Mouse (Mus musculus): ENCODE data around the gene Dnah1. TPM values are rescaled to one million over a fixed set of nuclear protein-coding genes. Genes with fewer than 3 reads are reported as not detected.

Gene Dnah1
- polyA plus RNA-seq, 1 experiment, result 0.01 TPM

- Histone ChIP-seq H3K27me3 (ENCODE audit: control insufficient read depth, insufficient read depth, insufficient read length) (no peaks in the 10 kb centered on the region), H3K79me3 (ENCODE audit: low read depth) (peaks cover 20% of the 10 kb centered on the region), H3K4me3 (ENCODE audit: insufficient read depth, poor library complexity, severe bottlenecking) (no peak overlapping the region), H3ac (ENCODE audit: control insufficient read depth, insufficient read length, low read depth) (no peak overlapping the region), H3K36me3 (ENCODE audit: control insufficient read depth, insufficient read depth) (peaks cover 7% of the 10 kb centered on the region), H3K79me2 (ENCODE audit: control insufficient read depth, insufficient read depth) (peaks cover 22% of the 10 kb centered on the region)
- no peak for TF ChIP-seq MAX (IDR thresholded peaks at IDR 0.05)
- no peak for TF ChIP-seq CEBPB (IDR thresholded peaks at IDR 0.05; ENCODE audit: low read depth)
Measured at GRCm38 (mm10) chr14:31248396-31248795, 75.3 kb downstream of the Dnah1 start.

DNA sequence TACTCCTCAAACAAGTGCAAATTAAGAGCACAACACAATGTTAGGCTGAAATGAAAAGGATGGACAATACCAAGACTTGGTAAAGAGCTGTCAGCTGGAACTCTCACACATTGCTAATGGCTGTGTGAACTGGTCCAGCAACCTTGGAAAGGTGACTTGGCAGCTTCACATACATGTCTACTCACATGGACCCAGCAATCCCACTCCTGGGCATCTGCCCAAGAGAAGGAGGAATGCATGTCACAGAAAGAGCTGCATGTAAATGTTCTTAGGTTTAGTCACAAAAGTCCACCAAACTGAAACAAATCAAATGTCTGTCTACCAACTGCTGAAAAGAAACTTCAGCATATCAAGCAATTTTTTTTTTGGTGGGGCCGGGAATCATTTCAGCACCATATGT, 77.8 kb downstream of the Dnah1 start:
- no peaks in the 10 kb centered on the region for H3K36me3 ChIP-seq (ENCODE audit: control insufficient read depth, insufficient read depth)
- H3ac ChIP-seq (ENCODE audit: control insufficient read depth, insufficient read length, low read depth), result no peak overlapping the region
- no peaks in the 10 kb centered on the region for H3K79me3 ChIP-seq (ENCODE audit: low read depth)
- H3K27me3 ChIP-seq (ENCODE audit: control insufficient read depth, insufficient read depth, insufficient read length), result no peaks in the 10 kb centered on the region
- H3K4me3 ChIP-seq (ENCODE audit: insufficient read depth, poor library complexity, severe bottlenecking), result no peak overlapping the region
- TF ChIP-seq CTCF (IDR thresholded peaks at IDR 0.05; ENCODE audit: control insufficient read depth, insufficient read depth, insufficient read length), result no peak
- TF ChIP-seq CEBPB (IDR thresholded peaks at IDR 0.05; ENCODE audit: low read depth), result no peak
- TF ChIP-seq USF1 (IDR thresholded peaks at IDR 0.05; ENCODE audit: low read depth), result no peak
- no peak for TF ChIP-seq MYOD1 (IDR thresholded peaks at IDR 0.05; ENCODE audit: control insufficient read depth, insufficient read length, low read depth)
- no peak for TF ChIP-seq MAX (IDR thresholded peaks at IDR 0.05)
- TF ChIP-seq FOSL1 (IDR thresholded peaks at IDR 0.05; ENCODE audit: insufficient read depth, low read length, poor library complexity, severe bottlenecking), result no peak
- no peak for TF ChIP-seq MYOG (IDR thresholded peaks at IDR 0.05; ENCODE audit: control insufficient read depth, extremely low read depth, insufficient read length)
- no peaks in the 10 kb centered on the region for H3K79me2 ChIP-seq (ENCODE audit: control insufficient read depth, insufficient read depth)

GRCm38 (mm10) chr14:31244777-31245176, 78.9 kb downstream of the Dnah1 start:
- Histone ChIP-seq H3ac (ENCODE audit: control insufficient read depth, insufficient read length, low read depth) (no peak overlapping the region), H3K79me2 (ENCODE audit: control insufficient read depth, insufficient read depth) (no peaks in the 10 kb centered on the region), H3K27me3 (ENCODE audit: control insufficient read depth, insufficient read depth, insufficient read length) (no peaks in the 10 kb centered on the region), H3K36me3 (ENCODE audit: control insufficient read depth, insufficient read depth) (no peaks in the 10 kb centered on the region), H3K4me3 (ENCODE audit: insufficient read depth, poor library complexity, severe bottlenecking) (no peak overlapping the region), H3K79me3 (ENCODE audit: low read depth) (no peaks in the 10 kb centered on the region)
- no peak for TF ChIP-seq MYOD1 (IDR thresholded peaks at IDR 0.05; ENCODE audit: control insufficient read depth, insufficient read length, low read depth)
- TF ChIP-seq MAX (IDR thresholded peaks at IDR 0.05), result no peak
- TF ChIP-seq FOSL1 (IDR thresholded peaks at IDR 0.05; ENCODE audit: insufficient read depth, low read length, poor library complexity, severe bottlenecking), result no peak
- no peak for TF ChIP-seq CEBPB (IDR thresholded peaks at IDR 0.05; ENCODE audit: low read depth)
- TF ChIP-seq USF1 (IDR thresholded peaks at IDR 0.05; ENCODE audit: low read depth), result no peak
- TF ChIP-seq MYOG (IDR thresholded peaks at IDR 0.05; ENCODE audit: control insufficient read depth, extremely low read depth, insufficient read length), result no peak
- no peak for TF ChIP-seq CTCF (IDR thresholded peaks at IDR 0.05; ENCODE audit: control insufficient read depth, insufficient read depth, insufficient read length)

DNA sequence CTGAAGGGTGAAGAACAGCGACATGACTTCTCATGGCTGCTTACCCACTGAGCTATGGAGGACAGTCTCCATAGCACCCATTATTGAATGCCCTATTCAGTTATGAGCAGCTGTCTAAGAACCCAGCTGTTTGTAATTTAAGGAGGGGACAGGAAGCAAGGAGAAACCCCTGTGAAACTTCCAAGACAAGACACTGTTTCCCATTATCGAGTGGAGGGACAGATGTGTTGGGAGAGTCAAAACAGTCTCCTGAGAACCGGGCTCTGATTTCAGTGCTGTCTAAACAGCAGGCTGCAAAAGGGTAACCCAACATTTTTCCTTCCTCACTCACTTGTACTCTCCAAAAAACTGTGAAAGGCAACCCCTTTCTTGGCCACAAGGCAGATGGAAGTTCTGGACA, 83.2 kb downstream of the Dnah1 start:
- H3K4me3 ChIP-seq (ENCODE audit: insufficient read depth, poor library complexity, severe bottlenecking), result no peak overlapping the region
- no peaks in the 10 kb centered on the region for H3K79me3 ChIP-seq (ENCODE audit: low read depth)
- H3K27me3 ChIP-seq (ENCODE audit: control insufficient read depth, insufficient read depth, insufficient read length), result no peaks in the 10 kb centered on the region
- H3K79me2 ChIP-seq (ENCODE audit: control insufficient read depth, insufficient read depth), result no peaks in the 10 kb centered on the region
- TF ChIP-seq CTCF (IDR thresholded peaks at IDR 0.05; ENCODE audit: control insufficient read depth, insufficient read depth, insufficient read length) (no peak), CEBPB (IDR thresholded peaks at IDR 0.05; ENCODE audit: low read depth) (no peak), FOSL1 (IDR thresholded peaks at IDR 0.05; ENCODE audit: insufficient read depth, low read length, poor library complexity, severe bottlenecking) (no peak), MYOG (IDR thresholded peaks at IDR 0.05; ENCODE audit: control insufficient read depth, extremely low read depth, insufficient read length) (no peak), USF1 (IDR thresholded peaks at IDR 0.05; ENCODE audit: low read depth) (no peak), MAX (IDR thresholded peaks at IDR 0.05) (no peak), MYOD1 (IDR thresholded peaks at IDR 0.05; ENCODE audit: control insufficient read depth, insufficient read length, low read depth) (no peak)
- no peak overlapping the region for H3ac ChIP-seq (ENCODE audit: control insufficient read depth, insufficient read length, low read depth)
- no peaks in the 10 kb centered on the region for H3K36me3 ChIP-seq (ENCODE audit: control insufficient read depth, insufficient read depth)

DNA sequence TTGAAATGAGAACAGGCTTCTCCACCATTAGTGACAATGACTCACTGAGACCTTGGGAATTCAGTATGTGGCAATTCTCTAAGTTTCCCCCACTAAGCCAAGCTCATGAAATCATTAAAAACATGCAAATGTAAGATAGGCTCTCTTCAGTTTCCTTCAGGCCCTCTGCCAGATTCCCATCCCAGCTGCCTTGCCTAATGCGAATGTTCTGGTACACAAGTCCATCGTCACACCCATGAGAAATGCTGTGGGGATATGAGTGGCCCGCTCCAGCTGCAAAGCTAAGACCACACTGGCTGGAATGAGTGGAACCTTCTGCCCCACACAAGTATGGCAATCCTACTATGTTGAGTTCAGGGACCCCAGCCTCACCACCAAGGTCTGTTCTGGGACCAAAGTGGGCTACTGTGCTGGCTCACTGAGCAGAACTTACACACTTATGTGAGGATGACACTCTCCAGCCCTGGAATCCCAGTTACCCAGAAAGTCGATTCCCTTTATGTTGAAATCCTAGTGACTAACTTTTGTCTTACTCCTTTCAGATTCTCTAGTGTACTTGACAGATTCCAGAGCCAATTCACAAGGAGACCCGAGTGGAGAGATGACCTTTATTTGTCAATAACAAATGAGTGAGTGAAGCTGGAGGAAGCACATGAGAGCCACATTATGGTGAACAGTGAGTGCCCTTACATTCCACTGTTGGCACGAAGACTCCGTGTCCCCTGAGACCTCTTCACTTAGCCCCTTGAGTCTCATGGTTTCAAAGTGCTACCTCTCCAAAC, 86.4 kb downstream of the Dnah1 start:
- Histone ChIP-seq H3K79me2 (ENCODE audit: control insufficient read depth, insufficient read depth) (no peaks in the 10 kb centered on the region), H3ac (ENCODE audit: control insufficient read depth, insufficient read length, low read depth) (no peak overlapping the region), H3K36me3 (ENCODE audit: control insufficient read depth, insufficient read depth) (no peaks in the 10 kb centered on the region), H3K27me3 (ENCODE audit: control insufficient read depth, insufficient read depth, insufficient read length) (no peaks in the 10 kb centered on the region), H3K4me3 (ENCODE audit: insufficient read depth, poor library complexity, severe bottlenecking) (no peak overlapping the region), H3K79me3 (ENCODE audit: low read depth) (no peaks in the 10 kb centered on the region)
- no peak for TF ChIP-seq MYOD1 (IDR thresholded peaks at IDR 0.05; ENCODE audit: control insufficient read depth, insufficient read length, low read depth)
- no peak for TF ChIP-seq MYOG (IDR thresholded peaks at IDR 0.05; ENCODE audit: control insufficient read depth, extremely low read depth, insufficient read length)
- no peak for TF ChIP-seq MAX (IDR thresholded peaks at IDR 0.05)
- no peak for TF ChIP-seq USF1 (IDR thresholded peaks at IDR 0.05; ENCODE audit: low read depth)
- TF ChIP-seq FOSL1 (IDR thresholded peaks at IDR 0.05; ENCODE audit: insufficient read depth, low read length, poor library complexity, severe bottlenecking), result no peak
- no peak for TF ChIP-seq CTCF (IDR thresholded peaks at IDR 0.05; ENCODE audit: control insufficient read depth, insufficient read depth, insufficient read length)
- TF ChIP-seq CEBPB (IDR thresholded peaks at IDR 0.05; ENCODE audit: low read depth), result no peak
